Mouse (Mus musculus) brain, embryonic 18.5 days (tissue): ENCODE data around the gene Asmt.

Experiments used
- DNase-seq: peaks from one replicate; pipeline ENCODE4 v3.0.0-alpha.2; 2012; ENCODE audit warnings: low read depth, low spot score

The Asmt gene

DNA sequence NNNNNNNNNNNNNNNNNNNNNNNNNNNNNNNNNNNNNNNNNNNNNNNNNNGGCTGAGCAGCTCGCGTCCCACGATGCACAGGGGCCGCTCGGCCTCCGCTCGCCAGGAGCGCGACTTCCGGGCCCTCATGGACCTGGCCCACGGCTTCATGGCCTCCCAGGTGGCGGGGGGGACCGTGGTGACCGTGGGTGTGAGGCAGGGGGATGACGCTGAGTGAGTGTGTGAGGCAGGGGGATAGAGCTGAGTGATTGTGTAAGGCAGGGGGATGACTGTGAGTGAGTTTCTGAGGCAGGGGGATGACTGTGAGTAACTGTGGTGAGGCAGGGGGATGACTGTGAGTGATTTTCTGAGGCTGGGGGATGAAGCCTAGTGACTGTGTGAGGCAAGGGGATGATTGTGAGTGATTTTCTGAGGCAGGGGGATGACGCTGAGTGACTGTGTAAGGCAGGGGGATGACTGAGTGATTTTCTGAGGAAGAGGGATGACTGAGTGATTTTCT, at the start of gene Asmt:
Gene Asmt, plus strand, starts transcription at position 51 of the 499 bp plus-strand sequence.
- no peak for DNase-seq

GRCm38 (mm10) chrX:170673233-170673951, 948 bp downstream of the Asmt start:
- DNase-seq: no peak

GRCm38 (mm10) chrX:170674229-170674771, 1.9 kb downstream of the Asmt start:
- DNase-seq: no peak

DNA sequence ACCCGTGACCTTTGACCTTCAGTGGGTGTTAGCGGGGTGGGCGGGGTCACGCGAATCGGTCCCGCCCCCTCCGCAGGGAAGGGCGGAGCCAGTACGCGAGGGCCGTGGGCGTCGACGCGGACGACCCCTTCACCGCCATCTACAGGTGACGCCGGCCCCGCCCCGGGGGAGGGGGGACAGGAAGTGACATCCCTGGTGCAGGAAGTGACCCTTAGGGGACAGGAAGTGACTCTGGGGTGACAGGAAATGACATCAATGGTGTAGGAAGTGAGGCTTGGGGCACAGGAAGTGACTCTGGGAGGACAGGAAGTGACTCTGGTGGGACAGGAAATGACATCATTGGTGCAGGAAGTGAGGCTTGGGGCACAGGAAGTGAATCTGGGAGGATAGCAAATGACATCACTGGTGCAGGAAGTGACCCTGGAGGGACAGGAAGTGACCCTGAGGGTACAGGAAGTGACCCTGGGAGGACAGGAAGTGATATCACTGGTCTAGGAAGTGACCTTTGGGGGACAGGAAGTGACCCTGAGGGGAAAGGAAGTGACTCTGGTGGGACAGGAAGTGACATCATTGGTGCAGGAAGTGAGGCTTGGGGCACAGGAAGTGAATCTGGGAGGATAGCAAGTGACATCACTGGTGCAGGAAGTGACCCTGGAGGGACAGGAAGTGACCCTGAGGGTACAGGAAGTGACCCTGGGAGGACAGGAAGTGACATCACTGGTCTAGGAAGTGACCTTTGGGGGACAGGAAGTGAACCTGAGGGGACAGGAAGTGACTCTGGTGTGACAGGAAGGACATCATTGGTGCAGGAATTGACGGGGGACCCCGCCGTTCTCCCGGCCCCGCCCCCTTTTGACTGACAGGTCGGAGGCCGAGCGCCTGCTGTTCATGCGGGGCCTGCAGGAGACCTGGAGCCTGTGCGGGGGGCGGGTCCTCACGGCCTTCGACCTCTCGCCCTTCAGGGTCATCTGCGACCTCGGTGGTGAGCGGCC, 2.7 kb downstream of the Asmt start:
- peak; percentile 65 for DNase-seq

DNA sequence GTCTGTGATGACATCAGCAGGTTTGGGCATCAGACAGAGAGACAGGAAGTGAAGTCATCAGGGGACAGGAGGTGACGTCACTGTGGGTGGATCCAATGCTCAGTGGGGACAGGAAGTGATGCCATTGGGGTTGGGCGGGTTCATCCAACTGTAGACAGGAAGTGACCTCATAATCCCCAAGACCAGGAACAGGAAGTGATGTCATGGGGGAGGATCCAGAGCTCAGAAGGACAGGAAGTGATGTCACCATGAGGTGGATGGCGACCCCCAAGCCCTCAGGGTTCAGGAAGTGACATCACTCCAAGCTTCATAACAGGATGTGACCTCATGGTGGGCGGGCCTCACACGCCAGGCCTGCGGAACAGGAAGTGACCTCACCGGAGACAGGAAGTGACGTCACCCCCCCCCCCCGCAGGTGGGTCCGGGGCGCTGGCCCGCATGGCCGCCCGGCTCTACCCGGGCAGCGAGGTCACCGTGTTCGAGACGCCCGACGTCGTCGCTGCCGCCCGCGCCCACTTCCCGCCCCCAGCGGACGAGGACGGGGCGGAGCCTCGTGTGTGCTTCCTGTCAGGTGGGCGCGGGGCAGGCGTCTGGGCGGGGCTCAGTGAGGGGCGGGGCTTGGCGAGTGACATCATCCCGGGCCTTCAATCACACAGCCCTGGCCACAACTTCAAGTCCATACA, 3.6 kb downstream of the Asmt start:
- no peak for DNase-seq

- no peak for DNase-seq
These were observed 4.3 kb downstream of the Asmt start for GRCm38 (mm10) chrX:170676606-170677239.

DNA sequence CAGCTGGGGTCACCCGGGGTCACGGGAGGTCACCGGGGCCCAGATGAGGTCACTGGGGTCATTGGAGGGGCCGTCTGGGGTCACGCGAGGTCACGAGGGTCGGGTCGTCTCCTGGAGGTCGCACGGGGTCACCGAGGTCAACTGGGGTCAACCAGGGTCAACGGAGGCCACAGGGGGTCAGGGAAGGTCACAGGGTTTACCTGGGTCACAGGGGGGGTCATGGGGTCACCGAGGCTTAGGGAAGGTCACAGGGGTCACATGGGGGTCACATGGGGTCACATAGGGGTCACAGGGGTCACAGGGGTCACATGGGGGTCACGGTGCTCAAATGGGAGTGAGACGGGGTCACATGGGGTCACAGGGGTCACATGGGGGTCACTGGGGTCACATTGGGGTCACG, 4.8 kb downstream of the Asmt start:
- no peak for DNase-seq

- DNase-seq: no peak
These were observed 5.2 kb downstream of the Asmt start for GRCm38 (mm10) chrX:170677680-170678079.
